Mouse (Mus musculus): ENCODE measurements at regions not wholly inside any gene's neighbourhood (a gene's known extent, or its start where the extent isn't known, plus 50 kb on each side); places are given as distances from the start of the nearest gene placed in this dataset.

GRCm38 (mm10) chr4:31768026-31768626 lies 195.8 kb upstream of the Map3k7 start:
- 79% methylated on average over 6 of the region's 6 CpGs for WGBS (ENCODE audit: insufficient replicate concordance)
- no peak for ATAC-seq

GRCm38 (mm10) chr4:31769325-31769724 lies 194.6 kb upstream of the Map3k7 start:
- no peak for DNase-seq
- H3K4me3 ChIP-seq (ENCODE audit: low read depth, low read length), result no peak overlapping the region
- 76% methylated on average over 4 of the region's 4 CpGs for WGBS (ENCODE audit: insufficient replicate concordance)
- no peak for TF ChIP-seq CTCF (IDR thresholded peaks at IDR 0.05; ENCODE audit: low read depth)
- no peak for TF ChIP-seq EP300 (IDR thresholded peaks at IDR 0.05; ENCODE audit: low read depth)
- no peaks in the 10 kb centered on the region for H3K27me3 ChIP-seq (ENCODE audit: insufficient read depth, low read length)
- H3K4me2 ChIP-seq (ENCODE audit: low read depth, low read length), result no peak overlapping the region
- H3K4me1 ChIP-seq (ENCODE audit: insufficient read depth), result no peaks in the 10 kb centered on the region
- no peaks in the 10 kb centered on the region for H3K9me3 ChIP-seq (ENCODE audit: low read length)
- no peak overlapping the region for H3K27ac ChIP-seq (ENCODE audit: low read depth)
- no peak overlapping the region for H3K9ac ChIP-seq (replicated peaks)
- no peak for ATAC-seq
- no peaks in the 10 kb centered on the region for H3K36me3 ChIP-seq (replicated peaks; ENCODE audit: insufficient read depth, low read length)

More at GRCm38 (mm10) chr4:31768026-31768626, 195.8 kb upstream of the Map3k7 start:
- Histone ChIP-seq H3K4me2 (ENCODE audit: low read depth, low read length) (no peak overlapping the region), H3K4me3 (ENCODE audit: low read depth, low read length) (no peak overlapping the region), H3K27me3 (ENCODE audit: insufficient read depth, low read length) (no peaks in the 10 kb centered on the region), H3K9ac (replicated peaks) (no peak overlapping the region), H3K27ac (ENCODE audit: low read depth) (no peak overlapping the region), H3K36me3 (replicated peaks; ENCODE audit: insufficient read depth, low read length) (no peaks in the 10 kb centered on the region), H3K9me3 (ENCODE audit: low read length) (no peaks in the 10 kb centered on the region), H3K4me1 (ENCODE audit: insufficient read depth) (no peaks in the 10 kb centered on the region)
- TF ChIP-seq CTCF (IDR thresholded peaks at IDR 0.05; ENCODE audit: low read depth) (no peak), EP300 (IDR thresholded peaks at IDR 0.05; ENCODE audit: low read depth) (no peak)
- no peak for DNase-seq

- Histone ChIP-seq H3K27me3 (ENCODE audit: insufficient read depth, low read length) (no peaks in the 10 kb centered on the region), H3K27ac (ENCODE audit: low read depth) (no peak overlapping the region), H3K9ac (replicated peaks) (no peak overlapping the region), H3K36me3 (replicated peaks; ENCODE audit: insufficient read depth, low read length) (no peaks in the 10 kb centered on the region), H3K4me1 (ENCODE audit: insufficient read depth) (no peaks in the 10 kb centered on the region), H3K4me3 (ENCODE audit: low read depth, low read length) (no peak overlapping the region), H3K9me3 (ENCODE audit: low read length) (no peaks in the 10 kb centered on the region), H3K4me2 (ENCODE audit: low read depth, low read length) (no peak overlapping the region)
- peak; percentile 14; the same call in 1 of the 2 replicates for TF ChIP-seq CTCF (IDR thresholded peaks at IDR 0.05; ENCODE audit: low read depth)
- TF ChIP-seq EP300 (IDR thresholded peaks at IDR 0.05; ENCODE audit: low read depth), result no peak
- DNase-seq, result no peak
- 74% methylated on average over 1 of the region's 1 CpGs for WGBS (ENCODE audit: insufficient replicate concordance)
- no peak for ATAC-seq
These were observed 177.6 kb upstream of the Map3k7 start for GRCm38 (mm10) chr4:31786284-31786683.

DNA sequence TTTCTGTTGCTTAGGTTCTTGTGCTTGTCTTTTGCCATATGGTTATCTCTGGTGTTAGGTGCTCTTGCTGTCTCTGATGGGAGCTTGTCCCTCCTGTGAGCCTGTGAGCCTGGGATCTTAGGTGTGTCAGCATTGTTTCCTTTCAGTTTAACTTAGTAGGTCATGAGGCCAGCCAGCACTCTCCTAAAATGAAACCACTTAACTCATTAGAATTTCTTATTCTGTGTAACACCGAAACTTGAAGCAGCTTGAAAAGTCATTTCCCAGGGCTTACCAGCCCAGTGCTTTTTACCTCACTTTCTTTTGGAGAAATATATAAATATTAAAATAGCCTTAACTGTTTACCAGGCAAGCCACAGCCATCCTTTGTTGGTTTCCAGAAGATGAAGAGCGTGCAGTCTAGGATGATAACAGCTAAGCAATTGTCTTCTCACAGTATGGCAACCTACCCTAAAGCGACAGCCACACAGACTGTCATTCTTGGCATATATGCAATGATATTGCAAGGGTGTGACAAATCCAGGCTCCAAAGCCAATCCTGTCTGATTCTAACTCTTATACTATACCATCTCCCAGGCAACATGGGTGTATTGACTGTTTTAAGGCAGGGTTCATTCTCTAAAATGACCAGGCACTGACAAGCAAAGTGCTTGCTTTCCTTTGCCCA lies 146.2 kb upstream of the Map3k7 start:
- H3K9me3 ChIP-seq (ENCODE audit: low read length), result no peaks in the 10 kb centered on the region
- ATAC-seq (no peak), DNase-seq (no peak)
- no peaks in the 10 kb centered on the region for H3K36me3 ChIP-seq (replicated peaks; ENCODE audit: insufficient read depth, low read length)
- no peak overlapping the region for H3K27ac ChIP-seq (ENCODE audit: low read depth)
- no peak overlapping the region for H3K9ac ChIP-seq (replicated peaks)
- H3K4me1 ChIP-seq (ENCODE audit: insufficient read depth), result no peaks in the 10 kb centered on the region
- TF ChIP-seq EP300 (IDR thresholded peaks at IDR 0.05; ENCODE audit: low read depth) (no peak), CTCF (IDR thresholded peaks at IDR 0.05; ENCODE audit: low read depth) (no peak)
- WGBS (ENCODE audit: insufficient replicate concordance), result 82% methylated on average over 3 of the region's 3 CpGs
- H3K4me2 ChIP-seq (ENCODE audit: low read depth, low read length), result no peak overlapping the region
- no peaks in the 10 kb centered on the region for H3K27me3 ChIP-seq (ENCODE audit: insufficient read depth, low read length)
- no peak overlapping the region for H3K4me3 ChIP-seq (ENCODE audit: low read depth, low read length)

GRCm38 (mm10) chr4:31819521-31820259 lies 144.2 kb upstream of the Map3k7 start:
- Histone ChIP-seq H3K36me3 (replicated peaks; ENCODE audit: insufficient read depth, low read length) (no peaks in the 10 kb centered on the region), H3K4me1 (ENCODE audit: insufficient read depth) (0 out of 2 replicates have a peak, but pooled peaks cover 3% of the 10 kb centered on the region), H3K27ac (ENCODE audit: low read depth) (no peak overlapping the region), H3K9ac (replicated peaks) (no peak overlapping the region), H3K9me3 (ENCODE audit: low read length) (no peaks in the 10 kb centered on the region), H3K27me3 (ENCODE audit: insufficient read depth, low read length) (no peaks in the 10 kb centered on the region), H3K4me3 (ENCODE audit: low read depth, low read length) (no peak overlapping the region), H3K4me2 (ENCODE audit: low read depth, low read length) (no peak overlapping the region)
- no peak for TF ChIP-seq CTCF (IDR thresholded peaks at IDR 0.05; ENCODE audit: low read depth)
- 80% methylated on average over 18 of the region's 18 CpGs for WGBS (ENCODE audit: insufficient replicate concordance)
- DNase-seq (no peak), ATAC-seq (no peak)

DNA sequence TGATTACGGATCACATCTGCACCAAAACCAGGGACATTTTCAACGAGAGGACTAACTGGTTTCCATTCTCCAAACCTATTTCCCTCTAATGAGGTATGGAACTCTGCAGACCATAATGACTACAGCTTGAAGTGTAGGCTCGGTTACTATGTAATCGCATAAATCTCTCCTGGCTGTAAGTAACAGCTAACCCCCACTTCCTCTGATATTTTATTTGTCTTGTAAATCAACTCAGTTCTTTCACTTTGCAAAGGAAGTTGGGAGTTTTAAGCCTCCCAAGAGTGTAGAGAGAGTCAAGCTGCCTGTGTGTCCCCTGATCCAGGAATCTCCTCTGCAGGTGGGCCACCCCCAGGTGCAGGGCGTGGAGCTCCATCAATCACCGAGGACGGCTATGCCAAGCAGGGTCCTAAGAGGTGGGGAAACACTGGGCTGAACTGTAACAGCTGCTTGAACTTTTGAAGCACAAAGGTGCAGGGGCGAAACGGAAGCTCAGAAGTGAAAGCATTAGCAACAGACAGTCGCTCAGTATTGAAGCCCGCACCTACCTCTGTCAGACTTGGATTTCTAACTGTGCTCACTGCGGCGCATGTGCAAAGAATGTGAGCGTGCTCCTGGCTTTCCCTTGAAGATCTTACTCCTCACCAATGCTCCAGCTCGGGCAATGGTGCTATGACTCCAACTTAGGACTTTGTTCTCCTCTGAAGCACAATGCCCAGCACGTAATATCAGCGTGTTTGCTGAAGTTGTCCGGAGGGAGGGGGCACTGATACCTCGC lies 140.1 kb upstream of the Map3k7 start:
- 40% methylated on average over 19 of the region's 19 CpGs for WGBS (ENCODE audit: insufficient replicate concordance)
- Histone ChIP-seq H3K27ac (ENCODE audit: low read depth) (no peak overlapping the region), H3K9ac (replicated peaks) (no peak overlapping the region), H3K4me2 (ENCODE audit: low read depth, low read length) (peak overlapping the region; percentile 61), H3K4me1 (ENCODE audit: insufficient read depth) (0 out of 2 replicates have a peak, but pooled peaks cover 3% of the 10 kb centered on the region), H3K36me3 (replicated peaks; ENCODE audit: insufficient read depth, low read length) (no peaks in the 10 kb centered on the region), H3K9me3 (ENCODE audit: low read length) (no peaks in the 10 kb centered on the region), H3K27me3 (ENCODE audit: insufficient read depth, low read length) (no peaks in the 10 kb centered on the region), H3K4me3 (ENCODE audit: low read depth, low read length) (no peak overlapping the region)
- TF ChIP-seq CTCF (IDR thresholded peaks at IDR 0.05; ENCODE audit: low read depth) (no peak), EP300 (IDR thresholded peaks at IDR 0.05; ENCODE audit: low read depth) (no peak)
- ATAC-seq (no peak), DNase-seq (no peak)

All from liver, postnatal 0 days (tissue).